Mouse (Mus musculus) ovary, adult 2 months (tissue): Measurements from ENCODE around the gene Mamdc4. TPM values are rescaled to one million over a fixed set of nuclear protein-coding genes. Genes with fewer than 3 reads are reported as not detected.

ENCODE experiments used
- polyA plus RNA-seq: library from polyadenylated mRNA; depleted of rRNA; stranded (reverse); fragments of >200 nt; gene quantifications from 2 replicates; pipeline ENCODE4 v1.2.3, GENCODE M21; 2012; rRNA removed

Mamdc4 gene
- 20.7 and 30.4 TPM in 2 replicates for polyA plus RNA-seq

GRCm38 (mm10) chr2:25574579-25575431 lies at the start of gene Mamdc4, which contains the start of gene Phpt1:
Gene Mamdc4 (minus strand): TSS chr2:25574845.
Gene Phpt1 (minus strand): TSS chr2:25575224.

DNA sequence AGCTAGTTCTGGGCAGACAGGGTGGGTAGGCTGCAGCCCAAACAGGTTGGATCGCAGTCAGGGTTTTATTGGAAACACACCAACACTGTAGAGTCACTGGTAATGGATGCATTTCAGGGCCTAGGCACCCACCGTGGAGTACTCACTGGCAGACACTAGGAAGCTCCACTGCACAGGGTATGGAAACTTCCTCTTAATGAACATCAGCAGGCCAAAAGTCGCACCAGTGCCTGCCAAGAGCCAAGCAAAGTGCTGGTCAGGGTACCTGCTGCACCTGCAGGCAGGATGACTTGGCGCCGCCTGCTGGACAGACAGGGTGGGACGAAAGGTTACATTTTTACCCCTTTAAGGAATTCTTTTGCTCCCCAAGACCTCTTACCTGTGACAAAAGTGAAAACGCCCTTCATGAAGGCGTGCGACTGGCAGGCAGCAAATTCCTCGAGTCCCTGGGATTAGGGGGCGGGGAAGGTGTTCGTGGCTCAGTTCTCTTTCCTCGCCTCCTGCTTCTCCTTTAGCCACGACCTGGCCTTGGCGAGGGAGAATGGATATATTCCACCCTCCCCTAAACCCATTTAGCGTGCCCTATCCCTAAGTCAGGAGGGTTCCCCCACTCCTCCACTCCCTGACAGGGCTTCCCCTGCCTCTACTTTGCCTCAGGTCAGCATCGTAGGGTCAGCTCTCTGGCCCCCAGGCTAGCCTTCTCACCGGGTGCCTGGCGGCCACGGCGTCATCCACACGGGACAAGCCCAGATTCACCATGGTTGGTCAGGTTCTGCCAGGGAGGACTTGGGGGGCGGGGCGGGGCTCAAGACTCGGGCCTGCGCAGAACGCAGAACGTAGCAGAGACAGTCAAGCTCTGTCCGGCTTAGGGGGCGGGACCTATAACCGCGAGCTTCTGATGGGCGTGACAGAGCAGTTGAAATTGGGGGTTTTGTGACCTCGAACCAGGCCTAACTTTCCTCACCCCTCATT lies 46.9 kb upstream of the Mamdc4 start, which contains the start of gene Tmem141:
TSS of gene Tmem141 (minus strand) at position 777 of the 972 bp plus-strand sequence.

DNA sequence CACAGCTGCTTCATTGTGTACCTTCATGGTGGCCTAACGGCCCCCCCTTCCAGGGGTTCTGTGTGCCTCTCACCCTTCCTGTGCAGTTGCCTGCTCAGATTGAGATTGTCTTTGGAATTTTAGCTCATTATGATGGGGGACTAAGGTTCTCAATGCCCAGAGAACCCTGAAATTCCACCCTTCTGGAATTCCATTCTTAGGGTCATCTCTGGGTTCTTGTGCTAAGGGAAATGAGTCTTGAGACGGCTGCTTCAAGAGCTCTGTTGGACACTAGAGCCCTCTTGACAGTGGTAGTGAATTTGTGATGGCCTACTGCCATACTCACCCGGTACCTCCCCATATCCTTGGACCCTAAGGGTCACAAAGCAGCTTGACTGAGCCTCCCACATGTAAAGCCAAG lies 42.9 kb upstream of the Mamdc4 start, which contains the start of gene Ccdc183:
TSS of gene Ccdc183 (minus strand) at position 101 of the 400 bp plus-strand sequence.

DNA sequence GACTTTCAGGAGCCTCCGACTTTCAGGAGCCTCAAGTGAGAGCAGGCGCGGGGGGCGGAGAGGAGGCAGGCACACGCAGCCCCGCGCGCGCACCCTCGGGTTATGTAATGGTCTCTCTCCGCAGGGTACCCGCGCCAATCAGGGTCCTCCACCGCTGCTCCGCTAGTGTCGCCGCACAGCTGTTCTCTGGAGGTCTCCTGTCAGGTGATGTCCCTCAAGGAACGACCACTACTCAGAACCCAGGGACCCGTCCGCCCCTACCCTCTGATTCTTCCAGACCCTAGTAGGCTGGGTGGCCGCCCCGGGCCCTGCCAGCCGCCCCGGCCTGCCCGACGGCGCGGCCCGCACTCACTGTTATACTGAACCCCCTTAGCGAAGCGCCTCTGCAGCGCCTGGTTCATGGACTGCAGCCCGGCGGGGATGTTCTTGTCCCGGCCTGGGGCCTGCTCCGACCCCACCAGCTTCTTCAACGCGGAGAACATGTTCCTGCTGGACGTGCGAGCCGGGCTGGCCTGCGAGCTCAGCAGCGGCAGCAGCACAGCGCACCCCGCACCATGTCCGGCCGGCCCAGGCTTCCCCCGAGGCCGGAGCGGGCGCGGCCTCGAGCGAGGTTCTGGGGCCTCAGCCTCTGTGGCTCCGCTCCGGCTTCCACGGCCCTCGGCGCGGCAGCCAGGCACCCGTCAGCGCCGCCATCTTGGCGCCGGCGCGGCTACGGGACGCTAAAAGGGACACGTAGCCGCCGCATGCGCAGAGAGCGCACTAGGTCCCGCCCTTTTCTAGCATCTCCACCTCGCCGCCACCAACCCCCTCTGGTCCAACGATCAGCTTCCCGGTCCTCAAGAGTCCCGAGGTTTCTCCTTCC lies 33.3 kb upstream of the Mamdc4 start, which contains the start of gene Rabl6:
TSS of gene Rabl6 (minus strand) at position 761 of the 862 bp plus-strand sequence.

DNA sequence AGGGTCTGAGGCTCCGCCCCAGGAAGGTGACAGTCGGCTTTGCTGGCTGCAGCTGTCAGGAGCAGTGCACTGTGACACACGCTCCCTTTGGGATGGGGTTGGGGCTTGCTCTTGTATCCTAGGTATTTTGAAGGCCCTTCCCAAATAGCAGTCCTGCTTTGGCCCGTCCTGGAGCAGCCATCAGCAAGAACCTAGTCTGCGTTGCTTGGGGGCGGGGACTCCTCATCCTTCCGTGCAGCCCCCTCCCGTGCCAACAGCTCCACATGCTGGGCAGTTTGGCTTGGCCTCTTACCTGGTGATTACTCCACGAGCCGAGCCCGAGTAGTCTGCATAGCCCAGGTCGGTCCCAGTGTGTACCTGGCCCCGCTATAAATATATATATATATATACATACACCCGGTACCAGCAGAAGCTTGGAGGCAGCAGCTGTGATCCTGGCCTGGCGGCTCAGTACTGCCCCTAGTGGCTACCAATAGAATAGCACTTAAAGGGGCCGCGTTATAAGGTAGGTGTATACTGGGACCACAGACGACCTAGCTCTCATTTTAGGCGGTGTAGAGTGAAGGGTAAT lies 6.7 kb upstream of the Mamdc4 start, which contains the start of gene Ajm1:
TSS of gene Ajm1 (minus strand) at position 464 of the 571 bp plus-strand sequence.

GRCm38 (mm10) chr2:25557221-25557963 lies 17.3 kb downstream of the Mamdc4 start, which contains the start of gene Edf1:
Gene Edf1 (plus strand): TSS chr2:25557847.

GRCm38 (mm10) chr2:25546811-25547491 lies 27.7 kb downstream of the Mamdc4 start, which contains the start of gene Traf2:
Gene Traf2 (minus strand): TSS chr2:25546940.

Other genes with a start within 250 kb of the Mamdc4 start
- 9.7 and 12.0 TPM in 2 replicates for gene Man1b1, start 242.5 kb downstream of the Mamdc4 start, polyA plus RNA-seq
- 50.5 and 59.0 TPM in 2 replicates for gene Dpp7, start 218.5 kb downstream of the Mamdc4 start, polyA plus RNA-seq
- 59.3 and 63.2 TPM in 2 replicates for gene Uap1l1, start 209.2 kb downstream of the Mamdc4 start, polyA plus RNA-seq
- gene Sapcd2, start 202.5 kb downstream of the Mamdc4 start, polyA plus RNA-seq: 16.5 and 18.1 TPM in 2 replicates
- 33.0 and 33.1 TPM in 2 replicates for gene Entpd2, start 179.0 kb downstream of the Mamdc4 start, polyA plus RNA-seq
- gene Npdc1, start 175.5 kb downstream of the Mamdc4 start, polyA plus RNA-seq: 300 and 413 TPM in 2 replicates
- 0.38 and 0.46 TPM in 2 replicates for gene Fut7, start 151.6 kb downstream of the Mamdc4 start, polyA plus RNA-seq
- 54.2 and 56.6 TPM in 2 replicates for gene Abca2, start 146.1 kb downstream of the Mamdc4 start, polyA plus RNA-seq
- gene Clic3, start 118.0 kb downstream of the Mamdc4 start, polyA plus RNA-seq: 36.3 and 57.3 TPM in 2 replicates
- 87.0 and 99.6 TPM in 2 replicates for gene Paxx, start 113.8 kb downstream of the Mamdc4 start, polyA plus RNA-seq
- gene Ptgds, start 104.8 kb downstream of the Mamdc4 start, polyA plus RNA-seq: 17.0 and 20.7 TPM in 2 replicates
- not detected in 2 replicates for gene Lcn12, start 80.9 kb downstream of the Mamdc4 start, polyA plus RNA-seq
- 24.5 and 26.0 TPM in 2 replicates for gene Fbxw5, start 74.1 kb downstream of the Mamdc4 start, polyA plus RNA-seq
- gene C8g, start 73.1 kb downstream of the Mamdc4 start, polyA plus RNA-seq: 5.0 TPM in 2 replicates
- 19.3 and 21.8 TPM in 2 replicates for gene Traf2, start 27.9 kb downstream of the Mamdc4 start, polyA plus RNA-seq
- 124 and 162 TPM in 2 replicates for gene Edf1, start 17.0 kb downstream of the Mamdc4 start, polyA plus RNA-seq
- 73.9 and 105 TPM in 2 replicates for gene Phpt1, start 379 bp upstream of the Mamdc4 start, polyA plus RNA-seq
- gene Ajm1, start 6.9 kb upstream of the Mamdc4 start, polyA plus RNA-seq: 8.4 and 10.4 TPM in 2 replicates
- 123 and 169 TPM in 2 replicates for gene Rabl6, start 33.7 kb upstream of the Mamdc4 start, polyA plus RNA-seq
- not detected in 2 replicates for gene Ccdc183, start 42.8 kb upstream of the Mamdc4 start, polyA plus RNA-seq
- 22.5 and 36.2 TPM in 2 replicates for gene Tmem141, start 47.2 kb upstream of the Mamdc4 start, polyA plus RNA-seq
- gene Fcna, start 53.2 kb upstream of the Mamdc4 start, polyA plus RNA-seq: 1.2 and 1.8 TPM in 2 replicates
- not detected in 2 replicates for gene Lcn8, start 78.3 kb upstream of the Mamdc4 start, polyA plus RNA-seq
- not detected in 2 replicates for gene Lcn5, start 83.1 kb upstream of the Mamdc4 start, polyA plus RNA-seq
- gene Lcn6, start 101.9 kb upstream of the Mamdc4 start, polyA plus RNA-seq: not detected in 2 replicates
- not detected in 2 replicates for gene Lcn10, start 107.9 kb upstream of the Mamdc4 start, polyA plus RNA-seq
- not detected in 2 replicates for gene Obp2a, start 125.2 kb upstream of the Mamdc4 start, polyA plus RNA-seq
- gene Bmyc, start 131.9 kb upstream of the Mamdc4 start, polyA plus RNA-seq: 98.8 and 103 TPM in 2 replicates
- gene Obp2b, start 162.2 kb upstream of the Mamdc4 start, polyA plus RNA-seq: not detected in 2 replicates
- gene Lcn3, start 190.7 kb upstream of the Mamdc4 start, polyA plus RNA-seq: not detected in 2 replicates
- gene Lcn11, start 202.2 kb upstream of the Mamdc4 start, polyA plus RNA-seq: not detected in 2 replicates
- not detected in 2 replicates for gene Gm13539, start 207.4 kb upstream of the Mamdc4 start, polyA plus RNA-seq
- not detected in 2 replicates for gene Glt6d1, start 241.0 kb upstream of the Mamdc4 start, polyA plus RNA-seq
- not detected in 2 replicates for gene Lcn9, start 248.3 kb upstream of the Mamdc4 start, polyA plus RNA-seq